Mouse (Mus musculus): ENCODE results near the gene Acad10. TPM values are rescaled to one million over a fixed set of nuclear protein-coding genes. Genes with fewer than 3 reads are reported as not detected.
"Not testable (repeated sequence)": the region's sequence is repeated elsewhere in the genome, so short reads cannot be mapped to it uniquely, and the experiment has no call there.

Gene Acad10
- 10 to 100 TPM; 10.2 to 11.8 TPM for total RNA-seq (2021)
- long read RNA-seq, experiment 1, partial matches to known transcripts = 1 of 3 reads
- long read RNA-seq, experiment 1, other reads (novel, unspliced or antisense) = 1 of 3 reads
- long read RNA-seq, experiment 2, partial matches to known transcripts = 2 of 4 reads
- long read RNA-seq, experiment 2, other reads (novel, unspliced or antisense) = 2 of 4 reads

DNA sequence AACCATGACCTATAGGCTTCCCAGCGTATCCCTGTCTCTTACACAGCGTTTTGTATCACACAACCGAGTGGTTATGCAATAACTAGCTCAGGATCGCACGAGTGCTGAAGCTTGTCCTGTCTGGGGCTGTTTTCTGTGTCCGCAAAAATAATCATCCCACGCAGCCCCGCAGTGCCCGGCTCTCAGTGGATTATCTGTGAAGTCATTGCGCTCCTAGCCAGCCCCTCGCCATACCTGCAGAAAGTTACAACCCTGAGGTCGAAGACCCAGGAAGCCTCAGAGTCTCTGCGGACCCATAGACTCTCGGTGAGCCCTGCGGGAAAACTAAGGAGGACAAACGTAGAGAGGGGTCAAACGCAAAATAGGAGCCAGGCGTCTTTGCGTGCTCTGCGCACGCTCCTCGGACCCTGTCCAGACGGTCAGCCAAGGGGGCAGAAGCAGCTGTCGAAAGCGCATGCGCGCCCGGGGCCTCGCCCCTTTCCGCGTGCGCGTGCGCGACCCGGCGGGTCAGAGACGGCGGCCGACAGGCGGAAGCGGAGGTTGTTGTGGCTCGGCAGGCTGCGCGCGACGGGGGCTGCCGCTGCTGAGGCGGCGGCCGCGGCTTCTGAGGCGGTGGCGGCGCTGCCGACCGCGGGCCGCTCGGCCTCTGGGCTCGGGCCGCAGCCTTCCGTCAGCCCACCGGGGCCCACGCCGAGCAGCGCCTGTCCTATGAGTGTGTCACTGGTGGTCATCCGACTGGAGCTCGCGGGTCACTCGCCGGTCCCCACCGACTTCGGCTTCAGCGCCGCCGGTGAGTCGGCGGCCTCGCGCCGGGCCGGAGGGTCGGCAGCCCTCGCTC, at the start of gene Acad10, which contains the start of gene Brap:
TSS of gene Acad10 (minus strand) at position 456 of the 838 bp plus-strand sequence.
TSS of gene Brap (plus strand) at position 505 of the 838 bp plus-strand sequence.
- peak; percentile 92 for DNase-seq (ENCODE audit: low spot score)

- no peak for DNase-seq (ENCODE audit: low spot score)
These were observed 44.4 kb upstream of the Acad10 start for GRCm38 (mm10) chr5:121704512-121705248.

- no peak for DNase-seq (ENCODE audit: low spot score)
These were observed 43.0 kb upstream of the Acad10 start for GRCm38 (mm10) chr5:121703341-121703740.

DNA sequence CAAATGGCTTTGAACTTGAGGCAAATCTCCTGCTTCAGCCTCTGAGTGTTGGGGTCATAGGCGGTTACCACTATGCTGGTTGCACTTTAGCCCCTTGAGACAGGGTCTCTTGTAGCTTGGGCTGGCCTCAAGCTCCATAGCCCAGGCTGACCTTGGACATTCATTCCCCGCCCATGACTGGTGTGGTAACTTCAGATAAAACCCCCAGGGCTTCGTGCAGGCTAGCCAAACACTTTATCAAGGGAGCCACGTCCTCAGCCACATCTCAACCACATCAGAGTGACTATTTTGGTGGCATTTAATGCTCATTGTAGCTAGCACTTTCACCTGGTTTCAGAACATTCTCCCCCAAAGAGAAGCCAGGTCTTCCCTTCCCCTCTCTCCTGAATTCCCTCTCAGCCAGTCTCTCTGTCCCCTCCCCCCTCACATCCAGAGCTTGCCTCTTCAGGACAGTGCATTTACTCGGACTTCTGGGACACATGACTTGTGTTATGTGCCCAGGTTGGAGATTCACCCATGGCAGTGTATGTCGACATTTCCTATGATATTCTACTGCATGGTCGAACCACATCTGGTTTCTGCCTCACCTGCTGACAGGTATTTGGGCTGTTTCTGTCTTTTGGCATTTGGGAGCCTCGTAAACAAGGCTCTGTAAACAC, 40.9 kb upstream of the Acad10 start:
- no peak for DNase-seq (ENCODE audit: low spot score)

DNA sequence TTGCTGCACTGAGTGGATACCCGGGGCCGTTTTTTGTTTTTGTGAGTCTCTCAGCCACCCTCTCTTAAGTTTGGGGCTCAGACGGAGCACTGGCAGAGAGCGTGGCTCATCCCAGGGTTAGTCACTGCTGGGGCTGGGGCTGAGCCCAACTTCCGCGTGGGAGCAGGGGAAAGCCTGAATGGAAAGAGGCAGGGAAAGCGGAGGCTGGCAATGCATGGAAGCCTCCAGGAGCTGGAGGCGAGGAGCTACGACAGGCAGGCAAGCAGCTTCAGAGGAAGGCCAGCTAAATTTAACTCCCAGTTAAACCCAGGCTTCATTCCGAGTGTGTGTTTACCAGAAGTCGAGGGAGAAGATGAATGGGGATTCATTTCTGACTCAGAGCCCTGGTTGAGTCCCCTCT, 40.2 kb upstream of the Acad10 start:
- DNase-seq (ENCODE audit: low spot score) = peak; percentile 22

GRCm38 (mm10) chr5:121699891-121700290, 39.6 kb upstream of the Acad10 start:
- no peak for DNase-seq (ENCODE audit: low spot score)

- no peak for DNase-seq (ENCODE audit: low spot score)
These were observed 36.4 kb upstream of the Acad10 start for GRCm38 (mm10) chr5:121696761-121697160.

DNA sequence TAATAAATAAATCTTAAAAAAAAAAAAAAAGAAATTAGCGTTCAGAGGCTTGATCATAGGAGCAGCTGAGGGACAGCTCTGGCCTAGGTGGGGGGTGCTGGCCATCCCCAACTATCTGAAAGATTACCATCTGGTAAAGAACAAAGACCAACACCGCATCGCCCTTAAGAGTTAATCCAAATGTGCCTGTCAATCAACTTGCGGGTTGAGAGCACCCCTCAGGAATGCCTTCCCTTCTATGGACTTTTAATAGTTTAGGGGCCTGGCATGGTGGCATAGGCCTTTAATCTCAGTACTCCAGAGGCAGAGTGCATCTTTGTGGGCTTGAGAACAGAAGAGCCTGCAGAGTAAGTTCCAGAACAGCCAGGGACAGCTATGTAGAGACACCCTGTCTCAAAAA, 32.6 kb upstream of the Acad10 start:
- no peak for DNase-seq (ENCODE audit: low spot score)

DNA sequence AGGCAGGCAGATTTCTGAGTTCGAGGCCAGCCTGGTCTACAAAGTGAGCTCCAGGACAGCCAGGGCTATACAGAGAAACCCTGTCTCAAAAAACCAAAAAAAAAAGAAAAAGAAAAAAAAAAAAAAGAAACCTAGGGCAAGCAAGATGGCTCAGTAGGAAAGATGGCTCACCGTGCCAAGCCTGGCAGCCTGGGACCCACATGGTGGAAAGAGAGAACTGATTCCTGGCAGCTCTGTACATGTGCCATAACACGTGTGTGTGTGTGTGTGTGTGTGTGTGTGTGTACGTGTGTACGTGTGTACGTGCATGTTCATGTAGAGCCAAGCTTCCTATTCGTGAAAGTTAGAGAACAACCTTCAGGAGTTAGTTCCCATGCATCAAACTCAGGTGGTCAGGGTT, 31.1 kb upstream of the Acad10 start:
- DNase-seq (ENCODE audit: low spot score) = not testable (repeated sequence)

DNA sequence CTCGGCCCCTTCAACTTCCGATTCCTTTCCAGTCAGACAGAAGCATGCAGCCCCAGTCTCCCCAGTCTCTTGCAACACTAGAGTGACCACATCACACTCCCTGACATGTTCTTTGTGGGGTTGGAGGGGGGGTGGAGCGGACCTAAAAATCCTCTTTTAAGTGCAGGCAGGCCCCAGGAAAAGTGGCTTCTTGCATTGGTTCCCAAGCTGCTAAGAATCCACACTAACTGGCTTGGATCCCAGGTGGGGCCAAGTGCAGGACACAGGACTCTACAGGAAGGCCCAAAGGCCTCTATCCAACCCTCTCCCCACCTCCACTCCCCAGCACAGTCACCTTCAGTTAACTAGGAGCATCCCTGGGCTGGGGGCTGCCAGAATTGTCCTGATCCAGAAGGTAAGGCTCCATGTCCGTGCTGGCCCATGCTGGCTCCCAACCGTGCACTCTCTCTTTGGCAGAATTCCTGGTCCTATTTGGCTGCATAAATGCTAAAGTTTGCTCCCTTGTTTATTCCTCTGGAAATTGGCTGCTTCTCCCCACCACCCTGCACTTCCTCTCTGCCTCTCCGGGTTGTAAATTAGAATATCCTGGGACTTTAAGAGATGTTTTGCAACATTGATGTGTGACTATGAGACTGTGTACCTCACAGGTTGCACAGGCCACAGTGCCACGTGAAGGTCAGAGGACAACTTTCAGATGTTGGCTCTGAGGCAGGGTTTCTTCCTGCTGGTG, 30.3 kb upstream of the Acad10 start:
- DNase-seq (ENCODE audit: low spot score) = peak; percentile 59

DNA sequence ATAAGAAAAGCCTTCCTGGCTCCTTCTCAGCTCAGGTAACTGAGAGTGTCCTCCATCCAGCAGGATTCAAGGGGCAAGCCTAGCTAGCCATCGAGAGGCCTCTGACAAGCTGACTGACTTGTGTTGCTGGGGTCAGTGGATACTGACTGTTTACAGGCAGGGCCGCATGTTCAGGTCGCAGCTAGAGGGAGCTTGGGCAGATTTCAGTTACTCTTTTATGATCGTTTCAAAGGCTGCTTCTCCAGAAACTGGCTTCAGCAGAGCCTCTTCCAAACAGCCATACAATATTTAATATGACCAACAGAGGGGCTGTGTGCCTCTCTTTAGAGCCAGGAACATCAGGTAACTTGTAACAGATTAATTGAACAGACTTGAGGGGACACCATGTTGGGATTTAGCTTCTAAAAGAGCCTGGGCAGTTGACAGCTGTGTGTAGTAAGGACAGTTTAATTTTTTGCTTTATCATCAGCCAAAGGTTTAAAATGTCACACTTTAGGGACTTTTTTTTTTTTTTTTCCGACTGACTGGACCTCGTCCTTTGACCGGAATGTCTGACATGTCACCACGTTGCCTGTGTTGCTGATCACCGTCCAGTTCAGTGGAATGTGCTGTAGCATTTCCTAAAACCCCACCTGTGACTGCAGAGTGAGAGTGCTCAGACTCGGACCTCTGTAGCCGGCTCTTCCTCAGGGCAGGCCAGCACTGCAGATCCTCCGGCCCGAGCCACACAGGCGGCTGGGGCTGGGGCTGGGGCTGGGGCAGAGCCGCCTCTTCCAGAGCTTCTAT, 26.0 kb upstream of the Acad10 start:
- no peak for DNase-seq (ENCODE audit: low spot score)

GRCm38 (mm10) chr5:121685495-121685894, 25.2 kb upstream of the Acad10 start:
- DNase-seq (ENCODE audit: low spot score) = no peak

- DNase-seq (ENCODE audit: low spot score) = no peak
These were observed 21.9 kb upstream of the Acad10 start for GRCm38 (mm10) chr5:121682250-121682649.

DNA sequence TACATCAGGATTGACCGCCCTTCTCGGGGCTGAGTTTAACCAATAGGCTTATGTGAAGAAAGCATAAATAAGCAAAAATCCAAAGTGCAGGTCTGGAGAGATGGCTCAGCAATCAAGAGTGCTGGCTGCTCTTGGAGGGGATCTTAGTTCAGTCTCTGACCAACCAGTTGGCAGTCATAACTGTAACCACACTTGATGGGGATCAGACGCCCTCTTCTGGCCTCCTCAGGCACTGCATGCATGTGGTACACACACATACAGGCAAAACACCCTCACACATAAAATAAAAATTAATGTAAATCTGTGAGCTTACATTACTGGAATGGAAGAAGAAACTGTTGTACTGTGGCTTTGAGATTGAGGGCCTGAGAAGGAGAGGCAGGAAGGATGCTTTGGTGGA, 10.1 kb upstream of the Acad10 start:
- DNase-seq (ENCODE audit: low spot score) = no peak

DNA sequence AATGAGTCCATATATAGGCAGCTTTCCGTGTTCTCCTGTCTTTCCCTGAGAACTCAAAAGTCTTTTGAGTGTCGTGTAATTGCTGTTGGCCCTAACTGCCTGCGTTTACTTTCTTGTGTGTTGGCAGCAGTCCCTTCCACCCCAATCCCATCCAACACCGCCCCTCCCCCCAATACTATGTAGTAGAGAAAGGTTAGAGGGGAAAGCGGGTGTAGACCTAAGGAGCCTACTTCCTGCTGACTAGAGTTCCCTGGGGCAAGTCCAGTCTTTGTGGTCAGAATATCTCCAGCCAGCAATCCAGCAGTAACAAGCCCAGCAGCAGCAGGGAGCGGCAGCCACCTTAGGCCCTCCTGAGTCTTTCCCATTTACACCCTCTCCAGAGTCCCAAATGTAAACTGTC, 8.1 kb upstream of the Acad10 start:
- DNase-seq (ENCODE audit: low spot score) = no peak

- no peak for DNase-seq (ENCODE audit: low spot score)
These were observed 6.8 kb upstream of the Acad10 start for GRCm38 (mm10) chr5:121667067-121667466.

GRCm38 (mm10) chr5:121664971-121665370, 4.7 kb upstream of the Acad10 start:
- DNase-seq (ENCODE audit: low spot score) = no peak

DNA sequence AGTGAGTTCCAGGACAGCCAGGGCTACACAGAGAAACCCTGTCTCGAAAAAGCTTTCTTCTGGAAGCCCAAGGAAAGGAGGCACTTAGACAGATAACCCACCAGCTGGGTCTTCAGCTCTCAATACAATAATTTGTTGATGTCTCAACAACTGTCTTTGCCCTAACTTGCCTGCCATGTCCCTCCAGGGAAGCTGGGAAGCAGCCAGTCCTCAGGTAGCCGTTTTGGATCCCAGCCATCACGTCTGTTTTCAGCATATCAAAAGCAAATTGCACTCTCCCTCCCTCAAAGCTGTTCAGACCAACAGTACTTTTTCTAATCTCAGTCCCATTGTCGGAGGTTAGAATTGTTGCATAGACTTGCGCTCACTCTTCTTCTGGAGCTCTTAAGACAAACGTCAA, 3.8 kb upstream of the Acad10 start:
- DNase-seq (ENCODE audit: low spot score) = no peak

DNA sequence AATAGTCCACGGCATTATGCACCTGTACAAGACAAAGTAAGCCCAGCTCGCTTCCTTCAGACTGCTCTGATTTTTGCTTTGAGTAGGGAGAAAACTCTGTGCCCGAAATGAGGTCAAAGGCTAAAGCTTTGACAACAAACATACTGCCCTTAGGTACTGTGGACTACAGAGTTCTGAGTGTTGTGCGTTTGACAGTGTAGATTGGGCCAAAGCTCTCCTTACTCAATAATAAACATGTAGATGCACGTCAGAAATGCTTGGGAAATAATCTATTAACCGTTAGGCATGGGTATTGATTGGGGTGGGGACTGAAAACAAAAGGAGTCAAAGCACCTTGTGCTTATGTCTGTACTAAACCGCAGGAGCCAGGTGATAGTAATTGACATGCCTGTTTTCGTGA, 3.1 kb upstream of the Acad10 start:
- no peak for DNase-seq (ENCODE audit: low spot score)

DNA sequence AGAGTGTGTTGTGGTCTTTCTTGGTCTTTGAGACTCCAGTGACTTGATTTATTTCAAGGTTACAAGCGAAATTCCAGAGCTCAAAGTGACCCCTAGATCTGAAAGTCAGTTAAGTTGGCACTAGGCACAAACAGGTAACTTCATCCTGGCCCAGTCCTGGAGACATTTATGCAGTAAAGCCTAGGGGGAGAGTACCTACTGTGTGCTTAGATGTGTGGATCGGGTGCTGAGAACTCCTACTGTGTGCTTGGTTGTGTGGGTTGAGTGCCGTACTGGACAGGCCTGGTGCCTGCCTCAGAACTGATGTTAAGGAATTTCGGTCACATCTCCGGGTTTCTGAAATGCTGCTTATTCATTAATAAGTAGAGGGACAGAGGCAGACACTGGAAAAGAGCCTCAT, 1.2 kb upstream of the Acad10 start:
- no peak for DNase-seq (ENCODE audit: low spot score)
